Mouse (Mus musculus) neural tube, embryonic 14.5 days (tissue): ENCODE data around the gene Kmt2e. TPM values are rescaled to one million over a fixed set of nuclear protein-coding genes. Genes with fewer than 3 reads are reported as not detected.

Experiments used
- ATAC-seq: fragments of 200-750 bp; cut with Nextera tagmentation; 2 replicates; pipeline ENCODE4 v1.8.0; 2017; ENCODE audit warnings: low read depth, mild to moderate bottlenecking, moderate TSS enrichment, moderate library complexity
- H3K27ac ChIP-seq: fragments of 300-500 bp; sonication (generic); 2 replicates; pipeline ENCODE4 v1.5.1; 2014; ENCODE audit warnings: low read depth, mild to moderate bottlenecking, control low read depth, low read length, moderate library complexity, mixed read lengths
- H3K27me3 ChIP-seq: fragments of 300-500 bp; sonication (generic); 2 replicates; pipeline ENCODE4 v1.6.1; 2014; ENCODE audit warnings: low read length; ENCODE audit not compliant: control insufficient read depth, insufficient read depth
- H3K36me3 ChIP-seq: fragments of 300-500 bp; sonication (generic); 2 replicates; pipeline ENCODE4 v1.6.1; 2014; ENCODE audit warnings: low read length, mixed read lengths; ENCODE audit not compliant: control insufficient read depth, insufficient read depth
- H3K4me1 ChIP-seq: fragments of 300-500 bp; sonication (generic); 2 replicates; pipeline ENCODE4 v1.6.1; 2014; ENCODE audit warnings: low read length; ENCODE audit not compliant: control insufficient read depth, insufficient read depth
- H3K4me2 ChIP-seq: fragments of 300-500 bp; sonication (generic); 2 replicates; pipeline ENCODE4 v1.6.1; 2014; ENCODE audit warnings: mild to moderate bottlenecking, low read depth, low read length, control low read depth
- H3K4me3 ChIP-seq: fragments of 300-500 bp; sonication (generic); 2 replicates; pipeline ENCODE4 v1.5.1; 2014; ENCODE audit warnings: low read depth, low read length, control low read depth, mixed read lengths
- H3K9ac ChIP-seq: fragments of 300-500 bp; sonication (generic); replicated peaks from 2 replicates; pipeline ENCODE4 v1.6.1; 2014; ENCODE audit warnings: low read depth, mild to moderate bottlenecking, control low read depth, low read length, mixed read lengths
- H3K9me3 ChIP-seq: fragments of 300-500 bp; sonication (generic); 2 replicates; pipeline ENCODE4 v1.6.1; 2016; ENCODE audit warnings: low read length; ENCODE audit not compliant: control insufficient read depth
- WGBS: fragments of 180-500 bp; shearing (Covaris S2); extraction: QIAGEN DNeasy Blood & Tissue Kit; methylation state at CpG from one replicate; pipeline ENCODE4 v1.1.7; 2014; 5-methylcytosine and 5-hydroxymethylcytosine counted together
- polyA plus RNA-seq: library from polyadenylated mRNA; unstranded; fragments of >200 nt; fragmentation: Nextera tagmentation; extraction: Ambion mirVana; gene quantifications from 2 replicates; pipeline ENCODE4 v1.2.1, GENCODE M21; 2014

The Kmt2e gene
- polyA plus RNA-seq, 1 experiment from 2014 or later: 151 TPM

DNA sequence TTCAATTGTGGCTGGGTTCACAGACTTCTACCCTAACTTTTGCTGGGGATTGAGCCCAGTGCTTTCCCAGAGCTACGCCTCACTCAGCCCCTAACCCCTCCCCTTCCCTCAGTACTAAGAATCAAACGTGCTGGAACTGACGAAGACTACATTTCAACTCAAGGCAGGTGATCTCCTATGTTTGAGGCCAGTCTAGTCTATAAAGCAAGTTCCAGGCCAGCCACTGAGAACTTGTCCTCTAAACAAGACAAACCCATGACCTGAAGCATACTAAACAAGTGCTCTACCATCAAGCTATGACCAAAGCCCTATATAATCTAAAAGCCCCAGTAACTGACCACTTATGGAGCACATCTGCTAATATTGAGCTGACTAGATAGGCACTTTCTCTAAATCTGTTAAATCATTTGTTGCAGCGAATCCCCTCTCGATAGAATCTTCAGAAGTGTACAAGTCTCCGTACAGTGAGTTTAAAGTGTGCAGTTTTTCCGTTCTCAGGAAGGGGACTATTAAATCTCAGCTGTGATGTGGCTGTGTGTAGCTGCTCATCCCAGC is 14.5 kb upstream of the Kmt2e start:
- WGBS: 34% methylated on average over 7 of the region's 7 CpGs
- Histone ChIP-seq H3K4me3 (no peak overlapping the region), H3K36me3 (peaks cover 6% of the 10 kb centered on the region), H3K9me3 (no peaks in the 10 kb centered on the region), H3K27me3 (no peaks in the 10 kb centered on the region), H3K27ac (peak overlapping the region; percentile 87; the same call in 1 of the 2 replicates), H3K9ac (no peak overlapping the region), H3K4me2 (peak overlapping the region; percentile 89), H3K4me1 (peaks cover 50% of the 10 kb centered on the region)
- no peak for ATAC-seq

DNA sequence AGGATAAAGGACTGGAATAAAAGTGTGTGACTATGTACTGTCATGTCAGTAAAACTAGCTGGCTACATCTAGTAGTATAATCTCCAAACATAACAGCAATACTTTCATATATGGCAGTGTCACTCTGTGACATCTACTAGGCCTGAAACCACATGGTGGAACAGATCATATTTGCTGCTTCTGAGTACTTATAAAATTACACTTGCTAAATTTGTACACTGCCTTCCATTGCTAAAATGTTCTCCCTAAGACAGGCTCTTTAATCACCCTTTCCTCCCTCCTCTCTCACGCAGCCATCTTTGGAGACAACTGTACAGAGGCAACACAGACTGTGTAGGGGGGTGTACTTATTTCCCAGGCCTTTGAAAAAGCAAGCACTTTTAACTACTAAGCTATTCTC is 13.8 kb upstream of the Kmt2e start:
- Histone ChIP-seq H3K9me3 (no peaks in the 10 kb centered on the region), H3K4me3 (no peak overlapping the region), H3K4me1 (peaks cover 44% of the 10 kb centered on the region), H3K27me3 (no peaks in the 10 kb centered on the region), H3K9ac (no peak overlapping the region), H3K27ac (no peak overlapping the region), H3K4me2 (no peak overlapping the region), H3K36me3 (peaks cover 6% of the 10 kb centered on the region)
- no peak for ATAC-seq
- 50% methylated on average over 1 of the region's 1 CpGs for WGBS

DNA sequence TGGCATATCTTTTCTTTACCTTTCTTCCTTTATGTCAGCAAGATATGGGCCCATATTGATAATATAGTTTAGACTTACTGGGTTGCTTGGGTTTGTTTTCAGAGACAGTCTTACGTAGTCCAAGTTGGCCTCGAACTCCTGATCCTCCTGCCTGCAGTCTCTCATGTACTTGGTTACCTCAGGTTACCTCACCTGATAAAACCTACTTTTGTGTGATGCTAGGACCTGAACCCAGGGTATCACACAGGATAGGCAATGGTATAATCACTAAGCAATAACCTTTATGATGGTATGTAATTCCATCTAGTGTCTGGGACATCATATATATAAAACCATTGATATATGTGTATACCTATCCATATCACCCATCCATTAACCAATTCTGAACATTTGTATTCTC is 12.8 kb upstream of the Kmt2e start:
- Histone ChIP-seq H3K27ac (no peak overlapping the region), H3K4me1 (peaks cover 38% of the 10 kb centered on the region), H3K9me3 (no peaks in the 10 kb centered on the region), H3K4me3 (no peak overlapping the region), H3K4me2 (no peak overlapping the region), H3K36me3 (peaks cover 6% of the 10 kb centered on the region), H3K27me3 (no peaks in the 10 kb centered on the region), H3K9ac (no peak overlapping the region)
- 94% methylated on average over 2 of the region's 2 CpGs for whole genome bisulfite sequencing
- no peak for ATAC-seq

DNA sequence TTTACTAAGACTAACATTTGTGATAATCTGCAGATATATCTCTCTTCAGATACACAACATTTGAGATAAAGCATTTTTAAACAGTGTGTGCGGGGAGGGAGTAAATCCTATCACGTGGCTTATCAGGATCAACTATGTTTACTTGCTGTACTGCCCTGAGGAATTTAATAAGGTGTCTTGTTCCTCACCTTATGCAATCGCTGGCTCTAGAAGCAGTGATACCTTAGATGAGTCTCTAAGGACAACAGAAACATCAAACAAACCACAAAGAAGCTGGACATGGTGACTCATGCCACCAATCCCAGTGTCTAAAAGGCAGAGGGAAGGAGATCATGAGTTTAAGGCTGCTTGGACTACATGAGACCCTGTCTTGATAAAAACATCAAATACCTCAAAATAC is 11.2 kb upstream of the Kmt2e start:
- Histone ChIP-seq H3K4me3 (no peak overlapping the region), H3K36me3 (peaks cover 6% of the 10 kb centered on the region), H3K4me2 (no peak overlapping the region), H3K27me3 (no peaks in the 10 kb centered on the region), H3K4me1 (peaks cover 31% of the 10 kb centered on the region), H3K9ac (no peak overlapping the region), H3K9me3 (no peaks in the 10 kb centered on the region), H3K27ac (no peak overlapping the region)
- 92% methylated on average over 3 of the region's 3 CpGs for WGBS
- ATAC-seq: no peak

DNA sequence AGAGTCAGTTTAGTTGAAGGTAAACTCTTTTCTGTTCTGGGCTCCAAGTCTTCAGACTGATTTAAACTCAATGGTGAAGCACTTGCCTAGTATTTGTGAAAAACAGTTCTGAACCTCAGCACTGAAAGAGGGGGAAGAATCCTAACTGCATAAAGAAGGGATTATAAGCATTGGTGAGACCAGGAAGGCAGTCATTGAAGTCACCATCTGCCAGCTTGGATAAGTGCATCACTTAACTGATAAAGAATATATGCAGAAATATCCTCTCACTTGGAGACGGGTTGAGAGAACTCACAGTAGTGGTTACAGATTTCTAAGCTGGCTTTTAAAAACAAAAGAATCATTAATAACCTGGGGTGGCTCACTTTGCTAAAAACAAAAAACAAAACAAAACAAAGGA is 6.7 kb upstream of the Kmt2e start:
- no peaks in the 10 kb centered on the region for H3K27me3 ChIP-seq
- ATAC-seq: no peak
- H3K4me2 ChIP-seq: no peak overlapping the region
- H3K9me3 ChIP-seq: no peaks in the 10 kb centered on the region
- H3K27ac ChIP-seq: no peak overlapping the region
- H3K9ac ChIP-seq: no peak overlapping the region
- no peak overlapping the region for H3K4me3 ChIP-seq
- peaks cover 40% of the 10 kb centered on the region for H3K4me1 ChIP-seq
- 47% methylated on average over 1 of the region's 1 CpGs for WGBS
- peaks cover 4% of the 10 kb centered on the region for H3K36me3 ChIP-seq

DNA sequence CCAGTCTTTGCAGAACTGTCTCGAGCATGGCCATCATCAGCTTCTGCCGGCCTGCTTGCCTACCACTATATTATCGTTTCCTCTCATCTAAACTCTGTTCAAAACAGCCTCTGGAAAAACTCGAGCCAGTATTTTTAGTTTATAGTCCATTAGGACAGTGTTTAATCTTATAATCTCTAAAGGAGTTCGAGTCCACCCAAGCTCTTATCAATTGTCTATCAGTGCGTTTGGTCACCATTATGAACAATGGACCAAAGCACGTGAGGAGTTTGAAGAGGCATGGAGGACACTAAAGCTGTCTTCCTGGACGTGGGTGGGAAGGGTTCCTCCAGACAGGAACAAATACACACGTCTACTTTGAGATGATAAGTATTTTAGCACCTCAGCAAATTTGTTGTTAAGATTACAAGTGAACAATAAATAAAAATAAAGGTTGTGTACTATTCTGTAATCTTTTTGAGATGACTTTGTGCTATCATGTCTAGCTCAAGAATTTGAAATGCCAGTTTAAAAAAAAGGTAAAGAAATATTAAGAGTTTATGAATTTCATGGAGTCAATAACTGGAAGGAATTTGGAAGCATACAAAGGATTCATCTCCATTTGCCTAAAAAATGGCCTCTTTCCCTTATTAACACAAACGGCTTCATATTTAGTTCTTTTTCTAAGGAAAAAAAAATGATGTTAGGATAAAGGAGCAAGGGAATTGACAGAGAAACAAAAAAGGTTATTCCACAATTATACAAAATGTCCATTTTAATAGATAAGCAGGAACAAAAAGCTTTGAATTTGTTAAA is 3.0 kb upstream of the Kmt2e start:
- H3K36me3 ChIP-seq: no peaks in the 10 kb centered on the region
- 15% methylated on average over 10 of the region's 10 CpGs for WGBS
- peaks cover 36% of the 10 kb centered on the region for H3K4me1 ChIP-seq
- H3K9me3 ChIP-seq: no peaks in the 10 kb centered on the region
- no peak for ATAC-seq
- peak overlapping the region; percentile 99 for H3K4me3 ChIP-seq
- 0 out of 2 replicates have a peak, but pooled peaks cover 3% of the 10 kb centered on the region for H3K27me3 ChIP-seq
- H3K9ac ChIP-seq: peak overlapping the region; percentile 100
- peak overlapping the region; percentile 65 for H3K27ac ChIP-seq
- peak overlapping the region; percentile 95 for H3K4me2 ChIP-seq

DNA sequence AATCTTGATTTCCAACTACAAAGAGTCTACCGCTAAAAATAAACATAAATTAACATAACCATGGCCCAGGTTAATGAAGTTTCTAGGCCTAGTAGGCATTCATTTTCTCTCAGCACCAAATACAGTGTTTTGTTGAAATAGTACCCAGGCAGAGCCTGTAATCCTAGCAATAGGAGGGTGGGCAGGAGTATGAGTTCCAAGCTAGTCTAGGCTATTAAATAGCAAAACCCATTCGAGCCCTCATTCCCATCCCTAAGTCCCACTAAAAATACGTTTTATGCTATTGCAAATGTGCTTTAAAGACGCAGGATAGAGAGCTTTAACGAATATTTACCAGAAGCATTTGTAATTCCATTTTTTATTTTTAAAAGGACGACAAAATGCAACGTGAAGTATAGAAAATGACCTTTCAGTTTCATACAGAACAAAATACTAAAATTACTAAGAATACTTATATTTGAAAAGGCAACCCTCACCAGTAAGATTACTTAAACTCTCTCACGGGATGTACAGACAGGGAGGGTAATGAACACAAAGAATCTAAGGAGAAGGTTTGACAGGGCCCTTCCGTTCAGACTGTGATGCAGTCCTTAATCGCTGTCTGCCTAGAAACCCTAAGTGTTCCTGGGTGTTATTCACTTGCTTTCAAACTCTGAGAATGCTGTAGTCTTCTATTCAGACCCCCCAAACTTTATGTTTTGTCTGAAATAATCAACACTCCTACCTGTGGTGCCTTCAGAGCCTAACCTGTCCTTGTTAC is 2.1 kb upstream of the Kmt2e start:
- Histone ChIP-seq H3K36me3 (no peaks in the 10 kb centered on the region), H3K9me3 (no peaks in the 10 kb centered on the region), H3K9ac (peak overlapping the region; percentile 100), H3K4me1 (peaks cover 33% of the 10 kb centered on the region), H3K27ac (peak overlapping the region; percentile 100), H3K4me2 (peak overlapping the region; percentile 95), H3K27me3 (0 out of 2 replicates have a peak, but pooled peaks cover 3% of the 10 kb centered on the region), H3K4me3 (peak overlapping the region; percentile 99)
- no peak for ATAC-seq
- 1% methylated on average over 10 of the region's 10 CpGs for WGBS

DNA sequence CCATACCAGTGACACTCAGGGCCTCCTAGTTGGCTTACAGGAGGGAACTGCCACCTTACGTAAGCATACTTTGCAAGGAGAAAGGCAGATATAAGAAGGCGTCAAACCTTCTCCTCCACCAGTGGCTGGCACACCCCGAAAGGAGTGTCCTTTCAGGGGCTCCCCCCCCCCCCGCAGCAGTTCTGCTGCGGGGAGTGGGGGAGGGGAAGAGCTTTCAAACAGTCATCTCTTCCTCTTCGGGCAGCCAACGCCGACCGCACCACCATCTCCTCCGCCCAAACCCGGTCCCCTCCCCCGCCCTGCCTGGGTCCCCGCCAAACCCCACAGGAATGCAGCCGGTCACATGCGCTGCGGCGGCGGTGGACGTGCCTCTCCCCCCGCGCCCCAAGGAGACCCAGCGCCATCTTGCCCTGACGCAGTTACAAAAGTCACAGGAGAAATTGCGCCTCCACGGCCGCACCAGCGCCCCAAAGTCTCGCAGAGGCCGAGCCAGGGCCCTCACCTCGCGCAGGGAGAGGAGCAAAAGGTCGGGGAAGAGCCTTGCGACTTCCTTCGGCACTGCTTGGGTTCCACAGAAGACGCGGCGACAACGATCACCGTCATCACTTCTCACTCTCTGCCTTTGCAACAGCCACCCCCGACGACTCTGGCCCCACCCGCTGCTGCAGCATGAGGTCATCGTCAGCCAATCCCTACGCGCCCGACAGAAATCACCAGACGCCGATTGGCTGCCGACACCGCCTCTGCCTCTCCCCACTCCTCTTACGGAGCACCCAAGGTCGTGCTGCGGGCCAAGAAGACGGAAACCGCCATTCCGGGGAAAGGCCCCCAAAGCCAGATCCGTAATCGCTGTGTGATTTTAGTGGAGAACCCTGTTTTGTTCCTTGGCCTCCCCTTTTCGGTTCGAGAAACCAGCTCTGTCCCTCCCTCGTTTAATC is 1.3 kb upstream of the Kmt2e start:
- H3K4me1 ChIP-seq: peaks cover 33% of the 10 kb centered on the region
- peak overlapping the region; percentile 100 for H3K9ac ChIP-seq
- H3K4me2 ChIP-seq: peak overlapping the region; percentile 95
- peak; percentile 91 for ATAC-seq
- H3K4me3 ChIP-seq: peak overlapping the region; percentile 99
- 0 out of 2 replicates have a peak, but pooled peaks cover 3% of the 10 kb centered on the region for H3K27me3 ChIP-seq
- H3K27ac ChIP-seq: peak overlapping the region; percentile 100
- under 1% methylated on average over 57 of the region's 61 CpGs for WGBS
- no peaks in the 10 kb centered on the region for H3K36me3 ChIP-seq
- no peaks in the 10 kb centered on the region for H3K9me3 ChIP-seq
